Mouse (Mus musculus) limb, embryonic 12.5 days (tissue): Measurements from ENCODE around the gene Arsb. TPM values are rescaled to one million over a fixed set of nuclear protein-coding genes. Genes with fewer than 3 reads are reported as not detected.

Experiments
- ATAC-seq: fragments of 200-750 bp; cut with Nextera tagmentation; 2 replicates; pipeline ENCODE4 v1.8.0; 2017; ENCODE audit warnings: low read depth, moderate TSS enrichment; ENCODE audit not compliant: insufficient number of reproducible peaks, insufficient read depth, low FRiP score, low TSS enrichment
- H3K27ac ChIP-seq: fragments of 300-500 bp; sonication (generic); 2 replicates; pipeline ENCODE4 v1.5.1; 2016; ENCODE audit warnings: mild to moderate bottlenecking, moderate library complexity
- H3K27me3 ChIP-seq: fragments of 300-500 bp; sonication (generic); 2 replicates; pipeline ENCODE4 v1.6.1; 2016; ENCODE audit warnings: mild to moderate bottlenecking, moderate library complexity
- H3K36me3 ChIP-seq: fragments of 300-500 bp; sonication (generic); 2 replicates; pipeline ENCODE4 v1.6.1; 2016; ENCODE audit warnings: mild to moderate bottlenecking, moderate library complexity
- H3K4me1 ChIP-seq: fragments of 300-500 bp; sonication (generic); replicated peaks from 2 replicates; pipeline ENCODE4 v1.6.1; 2016
- H3K4me2 ChIP-seq: fragments of 300-500 bp; sonication (generic); 2 replicates; pipeline ENCODE4 v1.6.1; 2016; ENCODE audit warnings: mild to moderate bottlenecking, moderate library complexity
- H3K4me3 ChIP-seq: fragments of 300-500 bp; sonication (generic); replicated peaks from 2 replicates; pipeline ENCODE4 v1.5.1; 2016; ENCODE audit warnings: mild to moderate bottlenecking
- H3K9ac ChIP-seq: fragments of 300-500 bp; sonication (generic); replicated peaks from 2 replicates; pipeline ENCODE4 v1.6.1; 2016; ENCODE audit warnings: mild to moderate bottlenecking, moderate library complexity
- H3K9me3 ChIP-seq: fragments of 300-500 bp; sonication (generic); 2 replicates; pipeline ENCODE4 v1.6.1; 2016; ENCODE audit warnings: mild to moderate bottlenecking, moderate library complexity
- WGBS: fragments of 180-500 bp; shearing (Covaris S2); methylation state at CpG from one replicate; pipeline ENCODE4 v1.1.7; 2016; 5-methylcytosine and 5-hydroxymethylcytosine counted together
- polyA plus RNA-seq: library from polyadenylated mRNA; unstranded; fragments of >200 nt; fragmentation: Nextera tagmentation; extraction: Ambion mirVana; gene quantifications from 2 replicates; pipeline ENCODE4 v1.2.1, GENCODE M21; 2016

Gene Arsb
- 7.9 and 9.3 TPM in 2 replicates for polyA plus RNA-seq

DNA sequence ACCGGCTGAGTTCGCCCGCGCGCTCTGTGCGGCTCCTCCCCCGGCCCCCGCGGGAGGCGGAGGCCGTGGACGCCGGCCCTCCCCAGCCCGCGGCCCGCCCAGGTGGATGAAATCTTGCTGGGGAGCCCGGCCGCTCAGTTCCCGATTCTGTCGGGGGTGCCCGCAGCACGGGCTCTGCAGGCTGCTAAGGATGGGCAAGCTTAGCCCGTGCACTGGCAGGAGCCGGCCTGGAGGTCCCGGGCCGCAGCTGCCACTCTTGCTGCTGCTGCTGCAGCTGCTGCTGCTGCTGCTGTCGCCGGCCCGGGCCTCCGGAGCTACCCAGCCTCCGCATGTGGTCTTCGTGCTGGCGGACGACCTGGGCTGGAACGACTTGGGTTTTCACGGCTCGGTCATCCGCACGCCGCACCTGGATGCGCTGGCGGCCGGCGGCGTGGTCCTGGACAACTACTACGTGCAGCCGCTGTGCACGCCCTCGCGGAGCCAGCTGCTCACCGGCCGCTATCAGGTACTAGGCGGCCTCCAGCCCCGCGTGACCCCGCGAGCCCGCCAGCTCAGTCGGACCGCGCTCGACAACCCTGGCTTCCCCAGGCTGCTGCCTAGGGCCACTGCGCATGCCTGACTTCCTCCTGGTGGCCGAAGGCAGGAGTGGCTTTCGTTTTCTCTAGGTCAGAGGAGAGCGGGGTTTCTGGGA is at the start of gene Arsb:
Arsb (plus strand) TSS at position 43 of the 691 bp plus-strand sequence.
- Histone ChIP-seq H3K27me3 (no peaks in the 10 kb centered on the region), H3K9me3 (no peaks in the 10 kb centered on the region), H3K9ac (peak within 1 kb of the TSS; percentile 88), H3K4me2 (peak within 1 kb of the TSS; percentile 89), H3K4me3 (peak within 1 kb of the TSS; percentile 67), H3K36me3 (no peaks in the 10 kb centered on the region), H3K27ac (peak within 1 kb of the TSS; percentile 95), H3K4me1 (peaks cover 13% of the 10 kb centered on the region)
- ATAC-seq = peak; percentile 91
- under 1% methylated on average over 66 of the region's 66 CpGs for WGBS

DNA sequence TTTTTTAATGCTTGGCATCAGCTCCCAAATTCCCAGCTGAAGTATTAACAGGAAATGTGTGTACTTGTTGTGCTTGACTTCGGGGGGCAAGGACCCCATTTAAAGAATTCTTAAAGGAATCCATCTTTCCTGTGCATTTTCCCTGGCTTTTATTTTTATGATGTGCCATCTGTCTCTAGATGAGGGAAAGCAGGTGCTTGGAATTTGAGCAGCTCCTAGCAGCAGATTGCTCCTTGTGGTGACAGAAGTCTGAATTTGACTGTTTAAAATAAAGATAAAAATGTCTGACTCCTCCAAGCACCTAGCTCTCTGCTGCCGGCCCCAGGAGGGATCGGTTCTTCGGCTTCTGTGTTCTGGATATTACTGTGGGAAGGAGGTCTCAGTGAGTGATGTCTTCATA is 49.5 kb upstream of the Arsb start:
- Histone ChIP-seq H3K9me3 (no peaks in the 10 kb centered on the region), H3K4me2 (no peak overlapping the region), H3K27me3 (no peaks in the 10 kb centered on the region), H3K4me3 (no peak overlapping the region), H3K27ac (no peak overlapping the region), H3K4me1 (peaks cover 16% of the 10 kb centered on the region), H3K9ac (no peak overlapping the region), H3K36me3 (no peaks in the 10 kb centered on the region)
- no peak for ATAC-seq
- 62% methylated on average over 4 of the region's 4 CpGs for WGBS

DNA sequence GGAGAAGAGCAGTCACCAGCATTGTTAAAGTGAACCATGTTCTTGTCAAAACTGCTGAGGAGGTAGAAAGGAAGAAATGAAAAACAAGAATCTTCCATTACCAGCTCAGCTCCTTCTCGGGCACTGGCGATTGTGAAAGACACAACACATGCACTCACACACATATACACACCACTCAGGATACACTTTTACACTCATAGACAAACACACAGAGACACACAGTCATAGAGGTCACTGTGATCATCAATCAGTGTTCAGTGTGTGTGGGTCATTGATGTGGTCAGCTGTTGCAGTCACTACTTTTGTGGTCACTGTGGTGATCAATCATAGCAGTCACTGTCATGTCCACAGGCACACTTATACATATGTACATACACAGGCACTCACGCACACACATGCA is 48.0 kb upstream of the Arsb start:
- Histone ChIP-seq H3K4me3 (no peak overlapping the region), H3K9ac (no peak overlapping the region), H3K9me3 (no peaks in the 10 kb centered on the region), H3K36me3 (no peaks in the 10 kb centered on the region), H3K27me3 (no peaks in the 10 kb centered on the region), H3K27ac (no peak overlapping the region), H3K4me2 (no peak overlapping the region), H3K4me1 (peaks cover 10% of the 10 kb centered on the region)
- 92% methylated on average over 3 of the region's 3 CpGs for WGBS
- ATAC-seq = no peak

DNA sequence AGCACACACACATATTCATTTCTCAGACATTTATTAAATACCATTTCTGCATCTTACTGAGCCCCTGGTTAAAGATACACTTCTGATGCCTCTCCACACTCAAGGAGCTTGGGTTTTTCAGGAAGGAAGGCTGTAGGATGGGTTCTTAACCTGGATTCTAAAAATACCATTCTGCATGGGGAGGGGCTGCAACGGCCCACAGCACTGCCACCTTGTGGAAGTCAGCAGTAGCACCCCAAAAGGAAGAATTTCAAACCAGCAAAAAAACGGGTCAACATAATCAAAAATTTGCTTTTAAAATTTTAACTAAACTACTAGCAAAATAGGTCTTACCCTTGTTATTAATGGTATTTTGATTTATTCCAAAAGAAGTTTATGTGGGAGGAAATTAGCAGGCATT is 47.2 kb upstream of the Arsb start:
- no peak overlapping the region for H3K4me2 ChIP-seq

DNA sequence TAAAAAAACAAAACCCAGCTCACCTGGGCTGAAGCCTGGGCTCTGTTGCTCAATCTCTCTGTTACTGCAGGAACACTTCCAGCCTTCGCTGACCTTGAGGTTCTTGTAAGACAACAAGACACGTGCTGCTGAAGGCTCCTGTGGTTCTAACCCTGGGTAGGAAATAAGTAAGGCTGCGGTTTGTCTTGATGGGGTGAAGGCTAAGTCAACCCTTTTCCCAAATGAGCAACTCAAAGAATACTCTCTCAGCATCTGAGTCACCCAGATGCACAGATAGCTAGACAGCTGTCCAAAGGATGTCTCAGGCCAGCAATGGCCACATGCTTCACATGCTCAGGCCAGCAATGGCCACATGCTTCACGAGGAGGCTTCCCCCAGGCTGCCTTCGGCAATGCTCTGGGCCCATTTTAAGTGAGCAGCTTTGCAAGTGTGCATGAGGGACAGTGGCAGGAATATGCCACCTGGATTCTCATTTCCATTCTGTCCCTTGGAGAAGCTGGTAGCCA is 36.2 kb upstream of the Arsb start:
- H3K36me3 ChIP-seq = no peaks in the 10 kb centered on the region
- H3K4me3 ChIP-seq = no peak overlapping the region
- no peaks in the 10 kb centered on the region for H3K9me3 ChIP-seq
- no peaks in the 10 kb centered on the region for H3K27me3 ChIP-seq
- no peak overlapping the region for H3K9ac ChIP-seq
- no peaks in the 10 kb centered on the region for H3K4me1 ChIP-seq
- no peak for ATAC-seq
- no peak overlapping the region for H3K27ac ChIP-seq
- no peak overlapping the region for H3K4me2 ChIP-seq
- WGBS = 86% methylated on average over 5 of the region's 5 CpGs

More for the DNA sequence above, 47.2 kb upstream of the Arsb start:
- Histone ChIP-seq H3K9me3 (no peaks in the 10 kb centered on the region), H3K9ac (no peak overlapping the region), H3K27ac (no peak overlapping the region), H3K36me3 (no peaks in the 10 kb centered on the region), H3K27me3 (no peaks in the 10 kb centered on the region), H3K4me1 (0 out of 2 replicates have a peak, but pooled peaks cover 5% of the 10 kb centered on the region), H3K4me3 (no peak overlapping the region)
- 37% methylated on average over 2 of the region's 2 CpGs for WGBS
- ATAC-seq = no peak

DNA sequence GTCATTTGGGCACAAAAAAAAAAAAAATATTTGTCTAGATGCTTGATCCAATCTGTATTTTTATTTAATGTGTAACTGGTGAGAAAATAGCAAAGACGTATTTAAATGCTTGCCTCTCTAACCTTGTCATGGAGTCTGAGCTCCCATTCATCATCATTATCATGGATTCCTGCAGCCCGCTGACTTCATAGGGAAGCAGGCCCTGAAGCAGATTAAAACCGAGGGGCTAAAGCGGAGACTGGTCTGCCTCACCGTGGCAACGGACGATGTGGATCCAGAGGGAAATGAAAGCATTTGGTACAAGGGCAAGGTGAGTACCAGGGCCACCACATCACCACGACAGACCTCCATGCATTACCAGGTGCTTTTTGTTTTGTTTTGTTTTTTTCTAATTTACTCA is 27.3 kb upstream of the Arsb start:
- H3K9me3 ChIP-seq = no peaks in the 10 kb centered on the region
- no peak for ATAC-seq
- 53% methylated on average over 8 of the region's 8 CpGs for WGBS

DNA sequence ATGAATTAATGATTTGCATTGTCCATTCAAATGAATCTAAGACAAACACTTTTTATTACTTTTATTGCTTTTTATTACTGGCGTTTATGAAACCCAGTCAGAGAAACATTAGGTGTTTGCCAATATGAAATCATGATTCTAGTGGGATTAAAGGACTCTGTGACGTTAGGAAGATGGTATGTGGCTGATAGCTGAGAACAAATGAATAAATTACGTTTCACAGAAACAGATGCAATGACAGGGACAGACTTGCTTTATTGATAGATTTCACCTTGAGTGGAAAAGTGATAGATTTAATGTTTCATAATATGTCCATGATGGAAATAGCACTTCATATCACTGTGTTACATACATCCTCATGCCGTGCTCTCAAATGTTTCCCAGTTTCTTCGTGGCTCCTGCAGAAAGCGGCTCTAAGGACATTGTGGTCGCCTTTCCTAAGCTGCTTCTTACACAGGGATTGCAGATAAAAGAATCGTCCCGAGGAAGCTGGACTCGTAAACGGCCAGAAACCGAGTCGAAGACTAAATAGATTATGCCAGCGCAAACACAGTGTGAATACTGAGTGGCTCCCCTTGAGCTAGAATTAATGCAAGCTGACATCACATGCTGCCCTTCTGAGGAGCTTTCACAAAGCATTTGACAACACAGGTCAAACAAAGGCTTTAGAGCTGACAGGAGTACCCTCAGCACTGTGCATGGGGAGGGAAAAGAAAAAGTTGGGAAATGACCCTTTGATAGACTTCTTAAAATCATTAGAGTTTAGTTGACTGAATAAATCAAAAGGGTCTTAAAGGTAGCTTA is 18.6 kb upstream of the Arsb start:
- 0 out of 2 replicates have a peak, but pooled peaks cover under 1% of the 10 kb centered on the region for H3K4me1 ChIP-seq
- no peak overlapping the region for H3K9ac ChIP-seq
- no peaks in the 10 kb centered on the region for H3K9me3 ChIP-seq
- no peak for ATAC-seq
- H3K4me2 ChIP-seq = no peak overlapping the region
- no peaks in the 10 kb centered on the region for H3K36me3 ChIP-seq
- whole genome bisulfite sequencing = 74% methylated on average over 14 of the region's 14 CpGs
- no peak overlapping the region for H3K4me3 ChIP-seq
- H3K27ac ChIP-seq = no peak overlapping the region
- no peaks in the 10 kb centered on the region for H3K27me3 ChIP-seq

More for the DNA sequence above, 27.3 kb upstream of the Arsb start:
- Histone ChIP-seq H3K27ac (no peak overlapping the region), H3K4me3 (no peak overlapping the region), H3K4me1 (no peaks in the 10 kb centered on the region), H3K36me3 (no peaks in the 10 kb centered on the region), H3K4me2 (no peak overlapping the region), H3K9ac (no peak overlapping the region), H3K27me3 (no peaks in the 10 kb centered on the region)

DNA sequence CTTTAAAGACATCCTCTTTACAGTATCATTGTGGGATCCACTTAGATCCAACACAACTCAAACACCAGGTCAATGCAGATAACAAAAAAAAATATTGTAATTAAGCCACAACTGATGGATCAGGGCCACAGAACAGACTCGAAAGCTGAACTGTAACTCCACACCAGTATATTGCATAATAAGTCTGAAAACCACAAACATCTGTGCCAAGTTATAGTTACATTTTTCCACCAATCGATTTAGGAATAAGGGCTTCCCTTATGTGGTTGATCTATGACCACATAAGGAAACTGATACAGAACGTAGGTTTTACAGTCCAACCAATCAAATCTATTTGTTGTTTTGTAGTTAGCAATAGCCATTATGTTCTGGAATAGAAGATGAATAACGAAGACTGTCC is 16.3 kb upstream of the Arsb start:
- Histone ChIP-seq H3K4me2 (no peak overlapping the region), H3K4me3 (no peak overlapping the region), H3K27ac (no peak overlapping the region), H3K36me3 (no peaks in the 10 kb centered on the region), H3K9ac (no peak overlapping the region), H3K4me1 (0 out of 2 replicates have a peak, but pooled peaks cover 5% of the 10 kb centered on the region), H3K9me3 (no peaks in the 10 kb centered on the region), H3K27me3 (no peaks in the 10 kb centered on the region)
- WGBS = 84% methylated on average over 4 of the region's 4 CpGs
- ATAC-seq = no peak

DNA sequence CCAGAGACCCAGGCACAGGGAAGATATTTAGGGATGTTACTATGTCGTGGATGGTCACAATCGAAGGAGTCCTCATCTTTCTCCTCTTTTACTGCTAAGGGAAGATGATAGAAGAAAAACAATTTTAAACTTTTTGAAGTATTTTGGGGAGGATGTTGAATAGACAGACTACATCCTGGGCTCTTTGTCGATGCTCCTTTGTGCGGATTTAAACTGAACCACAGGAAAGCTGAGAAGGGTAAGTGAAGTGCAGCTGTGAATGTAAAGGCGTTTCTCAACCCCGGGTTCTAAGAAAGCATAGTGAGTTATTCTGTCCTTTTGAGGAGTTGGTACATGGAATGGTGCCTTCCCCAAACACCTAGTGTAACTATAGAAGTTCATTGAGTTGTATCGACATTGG is 14.8 kb upstream of the Arsb start:
- H3K4me3 ChIP-seq = no peak overlapping the region
- H3K9ac ChIP-seq = no peak overlapping the region
- H3K9me3 ChIP-seq = no peaks in the 10 kb centered on the region; the same call in 1 of the 2 replicates
- no peaks in the 10 kb centered on the region for H3K36me3 ChIP-seq
- H3K27ac ChIP-seq = no peak overlapping the region
- no peak overlapping the region for H3K4me2 ChIP-seq
- H3K27me3 ChIP-seq = no peaks in the 10 kb centered on the region
- 88% methylated on average over 7 of the region's 7 CpGs for WGBS
- H3K4me1 ChIP-seq = 0 out of 2 replicates have a peak, but pooled peaks cover 5% of the 10 kb centered on the region
- no peak for ATAC-seq

DNA sequence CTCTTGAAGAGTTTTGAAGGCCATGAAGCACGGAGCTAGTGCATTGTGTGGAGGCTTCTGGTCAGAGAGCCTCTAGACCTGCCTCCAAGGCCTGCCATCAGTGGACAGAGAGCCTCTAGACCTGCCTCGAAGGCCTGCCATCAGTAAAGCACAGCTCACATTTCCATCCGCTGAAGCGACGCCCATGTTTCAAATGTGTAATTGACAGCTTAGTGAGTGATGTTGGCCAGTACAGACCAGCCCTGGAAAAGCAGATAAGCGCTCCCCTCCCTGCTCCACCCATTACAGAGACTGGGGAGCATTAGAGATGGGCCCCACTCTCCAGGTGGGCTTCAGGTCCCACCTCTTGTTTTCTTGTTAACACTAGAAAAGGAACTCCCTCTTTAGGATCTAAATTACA is 13.9 kb upstream of the Arsb start:
- ATAC-seq = no peak
- WGBS = 80% methylated on average over 6 of the region's 6 CpGs
- Histone ChIP-seq H3K27me3 (no peaks in the 10 kb centered on the region), H3K9ac (no peak overlapping the region), H3K27ac (no peak overlapping the region), H3K36me3 (no peaks in the 10 kb centered on the region), H3K4me3 (no peak overlapping the region), H3K4me2 (no peak overlapping the region), H3K4me1 (0 out of 2 replicates have a peak, but pooled peaks cover 5% of the 10 kb centered on the region), H3K9me3 (no peaks in the 10 kb centered on the region; the same call in 1 of the 2 replicates)

DNA sequence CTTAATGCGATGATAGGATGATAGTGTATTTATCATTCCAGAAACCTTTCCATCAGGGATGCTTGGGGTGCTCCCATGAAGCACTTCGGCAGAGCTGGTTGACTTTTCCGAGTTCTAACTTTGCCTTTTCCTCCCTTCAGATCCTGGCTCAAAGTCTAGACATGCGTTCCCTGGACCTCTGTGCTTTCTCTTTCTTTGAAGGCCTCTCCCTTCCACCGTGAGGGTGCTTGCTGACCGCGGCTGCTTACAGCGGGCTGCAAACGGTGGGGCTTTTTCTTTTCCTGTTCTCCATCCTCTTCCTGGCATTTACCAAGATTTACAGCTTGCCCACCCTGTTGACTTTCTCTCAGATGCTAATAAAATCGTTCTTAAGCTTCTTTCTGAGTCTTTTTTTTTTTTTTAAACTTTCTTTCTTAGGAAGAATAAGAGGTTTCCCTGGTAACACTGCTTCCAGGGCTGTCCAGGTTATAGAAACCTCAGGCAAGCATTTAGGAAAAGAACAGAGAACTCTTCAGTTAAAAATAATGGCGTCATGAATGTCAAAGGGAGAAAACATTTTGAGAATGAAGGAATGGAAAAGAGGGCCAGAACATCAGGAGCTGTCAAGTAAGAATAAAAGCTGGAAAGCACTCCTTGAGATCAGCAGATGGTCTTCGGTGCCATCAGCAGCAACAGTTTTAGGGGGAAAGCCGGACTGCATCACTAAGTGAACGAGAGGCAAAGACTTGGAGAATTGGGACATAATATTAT is 13.1 kb upstream of the Arsb start:
- Histone ChIP-seq H3K4me3 (no peak overlapping the region), H3K27me3 (no peaks in the 10 kb centered on the region), H3K4me1 (0 out of 2 replicates have a peak, but pooled peaks cover 5% of the 10 kb centered on the region), H3K9me3 (no peaks in the 10 kb centered on the region; the same call in 1 of the 2 replicates), H3K9ac (no peak overlapping the region), H3K36me3 (no peaks in the 10 kb centered on the region), H3K27ac (no peak overlapping the region), H3K4me2 (no peak overlapping the region)
- WGBS = 55% methylated on average over 14 of the region's 14 CpGs
- ATAC-seq = no peak
